Comparison of ENCODE assay signal across 27 mouse cellular contexts in genomic region chr3:129548760-129549159, GRCm38 (mm10). TPM values are rescaled to one million over a fixed set of nuclear protein-coding genes. Genes with fewer than 3 reads are reported as not detected.
DNase-seq lines count a peak whose midpoint lies in the region; ATAC-seq and TF ChIP-seq lines count a peak whose summit lies in the region.
"Had no signal": no experiment of that assay in that cellular context is flagged by ENCODE, and none has a peak within 500 bp of the region (broad histone marks: within the 10 kb centered on the region; RNA-seq: fewer than 3 reads in every experiment).

No protein-coding gene starts in this region.

- peaks cover 56% of the 10 kb centered on the region for H3K4me1 ChIP-seq in midbrain, embryonic 10.5 days
- H3K4me1 ChIP-seq in midbrain, embryonic 15.5 days = no peaks in the 10 kb centered on the region
- peaks cover 3% of the 10 kb centered on the region; the same call in 1 of the 2 replicates for H3K4me1 ChIP-seq in stomach, postnatal 0 days (replicated peaks; ENCODE audit: control insufficient read depth, insufficient read depth)
- H3K4me1 ChIP-seq: neural tube, embryonic 12.5 days had no signal

- H3K4me2 ChIP-seq in midbrain, embryonic 15.5 days = no peak overlapping the region
- H3K4me2 ChIP-seq in stomach, postnatal 0 days (replicated peaks; ENCODE audit: low read depth) = no peak overlapping the region
- H3K4me2 ChIP-seq: embryonic facial prominence, embryonic 13.5 days; heart, embryonic 12.5 days; hindbrain, embryonic 14.5 days; limb, embryonic 12.5 days; neural tube, embryonic 12.5 days had no signal

- no peak for TF ChIP-seq CTCF in brain, embryonic 14.5 days (IDR thresholded peaks at IDR 0.05; ENCODE audit: borderline replicate concordance, extremely low read depth, insufficient read depth, insufficient read length)
- no peak for TF ChIP-seq CTCF in stomach, postnatal 0 days (IDR thresholded peaks at IDR 0.05; ENCODE audit: low read depth)

- H3K4me3 ChIP-seq in midbrain, embryonic 10.5 days = no peak overlapping the region
- no peak overlapping the region for H3K4me3 ChIP-seq in midbrain, embryonic 15.5 days
- no peak overlapping the region for H3K4me3 ChIP-seq in stomach, postnatal 0 days (ENCODE audit: low read depth, low read length)
- H3K4me3 ChIP-seq: embryonic facial prominence, embryonic 13.5 days; forebrain, embryonic 10.5 days; heart, embryonic 12.5 days; layer of hippocampus, adult 2 months; left cerebral cortex, adult 2 months; limb, embryonic 12.5 days; myocyte; neural tube, embryonic 12.5 days had no signal

- H3K36me3 ChIP-seq in midbrain, embryonic 10.5 days = peaks cover 29% of the 10 kb centered on the region
- no peaks in the 10 kb centered on the region for H3K36me3 ChIP-seq in midbrain, embryonic 15.5 days (replicated peaks)
- H3K36me3 ChIP-seq in stomach, postnatal 0 days (ENCODE audit: control insufficient read depth, insufficient read depth, low read length) = no peaks in the 10 kb centered on the region

- peaks cover 4% of the 10 kb centered on the region; the same call in 1 of the 2 replicates for H3K9me3 ChIP-seq in midbrain, embryonic 10.5 days (replicated peaks)
- no peaks in the 10 kb centered on the region for H3K9me3 ChIP-seq in midbrain, embryonic 15.5 days
- no peaks in the 10 kb centered on the region for H3K9me3 ChIP-seq in stomach, postnatal 0 days (ENCODE audit: control insufficient read depth, low read length)
- H3K9me3 ChIP-seq: embryonic facial prominence, embryonic 13.5 days; heart, embryonic 12.5 days; neural tube, embryonic 12.5 days had no signal

- TF ChIP-seq POLR2A in brain, embryonic 14.5 days (IDR thresholded peaks at IDR 0.05; ENCODE audit: borderline replicate concordance, extremely low read depth, insufficient read depth, insufficient read length, poor library complexity, severe bottlenecking) = no peak

- no peaks in the 10 kb centered on the region for H3K27me3 ChIP-seq in midbrain, embryonic 10.5 days (ENCODE audit: low read depth, poor library complexity, severe bottlenecking)
- H3K27me3 ChIP-seq in midbrain, embryonic 15.5 days (replicated peaks) = no peaks in the 10 kb centered on the region
- no peaks in the 10 kb centered on the region for H3K27me3 ChIP-seq in stomach, postnatal 0 days (ENCODE audit: control insufficient read depth, insufficient read depth, low read length)
- H3K27me3 ChIP-seq: embryonic facial prominence, embryonic 13.5 days; heart, embryonic 12.5 days; limb, embryonic 12.5 days; neural tube, embryonic 12.5 days had no signal

- no peak overlapping the region for H3K27ac ChIP-seq in midbrain, embryonic 10.5 days (replicated peaks)
- no peak overlapping the region for H3K27ac ChIP-seq in midbrain, embryonic 15.5 days
- 0 out of 2 replicates have a peak overlapping the region, but pooled peaks have one; percentile 36 for H3K27ac ChIP-seq in stomach, postnatal 0 days (replicated peaks)
- H3K27ac ChIP-seq: embryonic facial prominence, embryonic 13.5 days; forebrain, embryonic 10.5 days; hindbrain, embryonic 14.5 days; layer of hippocampus, adult 2 months; left cerebral cortex, adult 2 months; limb, embryonic 12.5 days; neural tube, embryonic 12.5 days had no signal

- 33% methylated on average over 8 of the region's 8 CpGs for WGBS in midbrain, embryonic 10.5 days
- WGBS in midbrain, embryonic 15.5 days = 24% methylated on average over 8 of the region's 8 CpGs
- 62% methylated on average over 8 of the region's 8 CpGs for WGBS in stomach, postnatal 0 days

- no peak for TF ChIP-seq EP300 in stomach, postnatal 0 days (optimal IDR thresholded peaks at IDR 0.05)

- DNase-seq in embryo, embryonic 10.5 days (ENCODE audit: low spot score) = peak; percentile 36
- DNase-seq in embryo, embryonic 9.5 days (ENCODE audit: extremely low spot score) = no peak
- peak; percentile 26 for DNase-seq in midbrain, embryonic 10.5 days (ENCODE audit: low spot score)
- DNase-seq in brain, embryonic 14.5 days (ENCODE audit: low read depth) = peak; percentile 35
- DNase-seq in stomach, postnatal 0 days (ENCODE audit: low spot score) = no peak
- DNase-seq in heart, postnatal 10 days = no peak
- DNase-seq: adrenal gland, postnatal 25 days; cerebellum, adult 18-20 months; cerebellum, postnatal 10 days; gastrocnemius, postnatal 14 days; heart, adult 18-20 months; kidney, adult 18-20 months; lung, postnatal 36 days; right cerebral cortex, adult 18-20 months; right cerebral cortex, postnatal 4 days; thymus, adult 2 months; thymus, postnatal 36 days had no signal

- H3K9ac ChIP-seq in midbrain, embryonic 15.5 days = no peak overlapping the region
- no peak overlapping the region for H3K9ac ChIP-seq in stomach, postnatal 0 days (ENCODE audit: low read length)
- H3K9ac ChIP-seq: embryonic facial prominence, embryonic 13.5 days; heart, embryonic 12.5 days; hindbrain, embryonic 14.5 days; limb, embryonic 12.5 days; neural tube, embryonic 12.5 days had no signal

- intact Hi-C loops in heart, postnatal 10 days (cut with DNase I) = no loop called here

- no peak for ATAC-seq in midbrain, embryonic 15.5 days (replicated peaks)
- ATAC-seq in stomach, postnatal 0 days (ENCODE audit: low FRiP score, low TSS enrichment) = no peak

RNA-seq across cellular contexts. Expression of gene Elovl6, which starts 16.6 kb away (rescaled TPM):
- 39.5 TPM in 2 replicates for polyA plus RNA-seq in midbrain, embryonic 10.5 days (2016; fragmentation: Nextera tagmentation; extraction: Ambion mirVana)
- polyA plus RNA-seq in midbrain, embryonic 15.5 days (2015; fragmentation: Nextera tagmentation; extraction: Ambion mirVana) = 37.5 and 38.6 TPM in 2 replicates
- 30.9 and 32.2 TPM in 2 replicates for polyA plus RNA-seq in brain, embryonic 14.5 days (2012; rRNA removed)
- 32.9 and 34.2 TPM in 2 replicates for polyA plus RNA-seq in stomach, postnatal 0 days (2015; fragmentation: Nextera tagmentation; extraction: Ambion mirVana)
- total RNA-seq in heart, postnatal 10 days (2021) = 1 to 10 TPM; 3.3 to 8.1 TPM

Comparison
In these comparisons a context has a peak if more than half of its experiments do, and no peak if none do; other contexts are left out.
1. DNase-seq: peak in embryo, embryonic 10.5 days (single experiment), midbrain, embryonic 10.5 days (single experiment) and brain, embryonic 14.5 days (single experiment); none in embryo, embryonic 9.5 days (single experiment), stomach, postnatal 0 days (single experiment) and heart, postnatal 10 days (0 of 2).